11 mouse cellular contexts compared by ENCODE assay signal in the genomic region with DNA sequence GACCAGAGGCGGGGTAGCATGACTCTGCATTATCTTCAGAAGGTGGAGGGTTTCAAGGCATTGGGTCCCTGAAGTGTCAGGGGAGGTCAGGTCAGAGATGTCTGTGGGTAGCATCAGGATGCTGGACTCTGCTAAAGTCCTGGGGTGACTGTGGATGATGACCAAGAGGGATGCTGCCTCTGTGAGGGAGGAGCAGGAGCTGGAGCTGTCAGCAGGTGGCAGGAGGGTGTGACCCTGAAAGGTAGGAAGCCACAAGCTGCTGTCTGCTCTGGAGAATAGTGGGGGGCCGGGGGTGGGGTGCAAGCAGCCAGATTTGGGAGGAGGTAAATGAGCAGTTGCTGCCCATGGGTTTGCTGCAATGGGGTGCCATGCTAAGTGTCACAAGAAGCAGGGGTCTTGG. TPM values are rescaled to one million over a fixed set of nuclear protein-coding genes. Genes with fewer than 3 reads are reported as not detected.
DNase-seq lines count a peak whose midpoint lies in the region; ATAC-seq and TF ChIP-seq lines count a peak whose summit lies in the region.
"Had no signal": no experiment of that assay in that cellular context is flagged by ENCODE, and none has a peak within 500 bp of the region (broad histone marks: within the 10 kb centered on the region; RNA-seq: fewer than 3 reads in every experiment).

No protein-coding gene starts in this region.

- H3K27ac ChIP-seq in left cerebral cortex, adult 2 months: peak overlapping the region; percentile 85
- peak overlapping the region; percentile 96 for H3K27ac ChIP-seq in hindbrain, postnatal 0 days
- H3K27ac ChIP-seq in neural tube, embryonic 12.5 days: no peak overlapping the region
- H3K27ac ChIP-seq in heart, embryonic 12.5 days (ENCODE audit: poor library complexity, severe bottlenecking): no peak overlapping the region

- H3K36me3 ChIP-seq in hindbrain, postnatal 0 days (ENCODE audit: insufficient read depth, low read length): peaks cover 7% of the 10 kb centered on the region
- peaks cover 14% of the 10 kb centered on the region; the same call in 1 of the 2 replicates for H3K36me3 ChIP-seq in neural tube, embryonic 12.5 days
- H3K36me3 ChIP-seq in heart, embryonic 12.5 days: peaks cover 9% of the 10 kb centered on the region; the same call in 1 of the 2 replicates
- H3K36me3 ChIP-seq: G1E had no signal

- TF ChIP-seq CTCF in left cerebral cortex, adult 2 months (IDR thresholded peaks at IDR 0.05): no peak; the same call in 1 of the 2 replicates
- TF ChIP-seq CTCF in brain, embryonic 14.5 days (IDR thresholded peaks at IDR 0.05; ENCODE audit: borderline replicate concordance, extremely low read depth, insufficient read depth, insufficient read length): 0 out of 2 replicates have a peak, but pooled peaks have one; percentile 23
- TF ChIP-seq CTCF in hindbrain, postnatal 0 days (IDR thresholded peaks at IDR 0.05; ENCODE audit: low read depth): peak; percentile 50

- WGBS in hindbrain, postnatal 0 days: 71% methylated on average over 2 of the region's 2 CpGs
- 67% methylated on average over 2 of the region's 2 CpGs for WGBS in neural tube, embryonic 12.5 days
- 53% methylated on average over 2 of the region's 2 CpGs for WGBS in heart, embryonic 12.5 days

- DNase-seq in left cerebral cortex, adult 2 months (ENCODE audit: extremely low spot score in 1 of 2, low spot score in 2 of 2): no peak
- DNase-seq in left cerebral cortex, postnatal 14 days (ENCODE audit: low spot score in 2 of 2): no peak
- DNase-seq in brain, embryonic 14.5 days (ENCODE audit: low read depth): peak; percentile 67
- peak; percentile 68 for DNase-seq in hindbrain, postnatal 0 days (ENCODE audit: low spot score)
- no peak for DNase-seq in ovary, postnatal 10 days (ENCODE audit: low spot score)
- DNase-seq: cerebellum, adult 9-10 months had no signal

- ATAC-seq in hindbrain, postnatal 0 days: 0 out of 2 replicates have a peak, but pooled peaks have one; percentile 3
- ATAC-seq in neural tube, embryonic 12.5 days (ENCODE audit: low FRiP score, low read depth): no peak
- no peak for ATAC-seq in cerebellum, adult (ENCODE audit: insufficient number of reproducible peaks, low FRiP score, low TSS enrichment)
- no peak for ATAC-seq in heart, embryonic 12.5 days (ENCODE audit: insufficient number of reproducible peaks, low FRiP score)

- intact Hi-C loops in left cerebral cortex, adult 2 months (cut with DNase I): no loop called here
- intact Hi-C loops in left cerebral cortex, postnatal 14 days (cut with DNase I): no loop called here

- peak overlapping the region; percentile 47 for H3K4me3 ChIP-seq in left cerebral cortex, adult 2 months
- H3K4me3 ChIP-seq in hindbrain, postnatal 0 days (ENCODE audit: low read length): peak overlapping the region; percentile 53
- H3K4me3 ChIP-seq in neural tube, embryonic 12.5 days: peak overlapping the region; percentile 31
- H3K4me3 ChIP-seq in heart, embryonic 12.5 days: no peak overlapping the region

- no peaks in the 10 kb centered on the region for H3K9me3 ChIP-seq in hindbrain, postnatal 0 days (ENCODE audit: low read length)
- H3K9me3 ChIP-seq in neural tube, embryonic 12.5 days: no peaks in the 10 kb centered on the region
- H3K9me3 ChIP-seq in heart, embryonic 12.5 days (replicated peaks): no peaks in the 10 kb centered on the region
- H3K9me3 ChIP-seq: G1E had no signal

- peak overlapping the region; percentile 83 for H3K9ac ChIP-seq in hindbrain, postnatal 0 days (replicated peaks; ENCODE audit: low read length)
- 0 out of 2 replicates have a peak overlapping the region, but pooled peaks have one; percentile 55 for H3K9ac ChIP-seq in neural tube, embryonic 12.5 days
- H3K9ac ChIP-seq in heart, embryonic 12.5 days: no peak overlapping the region

- peaks cover 18% of the 10 kb centered on the region for H3K4me1 ChIP-seq in hindbrain, postnatal 0 days (ENCODE audit: insufficient read depth, low read length)
- peaks cover 24% of the 10 kb centered on the region for H3K4me1 ChIP-seq in neural tube, embryonic 12.5 days
- peaks cover 48% of the 10 kb centered on the region for H3K4me1 ChIP-seq in heart, embryonic 12.5 days (replicated peaks)

- no peaks in the 10 kb centered on the region for H3K27me3 ChIP-seq in hindbrain, postnatal 0 days (ENCODE audit: insufficient read depth, low read length)
- no peaks in the 10 kb centered on the region for H3K27me3 ChIP-seq in neural tube, embryonic 12.5 days (replicated peaks)
- peaks cover 40% of the 10 kb centered on the region for H3K27me3 ChIP-seq in heart, embryonic 12.5 days (replicated peaks)

- no peak for TF ChIP-seq POLR2A in brain, embryonic 14.5 days (IDR thresholded peaks at IDR 0.05; ENCODE audit: borderline replicate concordance, extremely low read depth, insufficient read depth, insufficient read length, poor library complexity, severe bottlenecking)

- H3K4me2 ChIP-seq in hindbrain, postnatal 0 days (ENCODE audit: low read depth, low read length): peak overlapping the region; percentile 67
- peak overlapping the region; percentile 66 for H3K4me2 ChIP-seq in neural tube, embryonic 12.5 days (replicated peaks)
- no peak overlapping the region for H3K4me2 ChIP-seq in heart, embryonic 12.5 days

RNA-seq across cellular contexts. Expression of a gene that starts 18.0 kb away (rescaled TPM):
- total RNA-seq in left cerebral cortex, adult 2 months (2021): 10 to 100 TPM; 88.7 to 94.1 TPM
- total RNA-seq in left cerebral cortex, postnatal 14 days (2021): 10 to 100 TPM; 73.9 to 88.5 TPM
- 157 and 180 TPM in 2 replicates for polyA plus RNA-seq in brain, embryonic 14.5 days (2012; rRNA removed)
- total RNA-seq in hindbrain, postnatal 0 days (2014; rRNA removed): 196 and 215 TPM in 2 replicates
- polyA plus RNA-seq in hindbrain, postnatal 0 days (2015; fragmentation: Nextera tagmentation; extraction: Ambion mirVana): 55.5 and 57.8 TPM in 2 replicates
- 70.0 and 74.9 TPM in 2 replicates for polyA plus RNA-seq in neural tube, embryonic 12.5 days (2016; fragmentation: Nextera tagmentation; extraction: Ambion mirVana)
- 67.2 and 70.3 TPM in 2 replicates for polyA plus RNA-seq in heart, embryonic 12.5 days (2016; fragmentation: Nextera tagmentation; extraction: Ambion mirVana)
- polyA plus RNA-seq: G1E had no signal

RNA-seq across cellular contexts. Expression of a gene that starts 53.2 kb away (rescaled TPM):
- total RNA-seq in left cerebral cortex, adult 2 months (2021): under 1 TPM; 0.29 to 0.37 TPM
- under 1 TPM; 0.11 to 0.19 TPM for total RNA-seq in left cerebral cortex, postnatal 14 days (2021)
- polyA plus RNA-seq in brain, embryonic 14.5 days (2012; rRNA removed): 0.20 and 0.41 TPM in 2 replicates
- total RNA-seq in hindbrain, postnatal 0 days (2014; rRNA removed): 0.25 TPM in 1 of 2 replicates, not detected in the other
- 0.39 and 0.62 TPM in 2 replicates for polyA plus RNA-seq in hindbrain, postnatal 0 days (2015; fragmentation: Nextera tagmentation; extraction: Ambion mirVana)
- 0.65 and 0.74 TPM in 2 replicates for polyA plus RNA-seq in neural tube, embryonic 12.5 days (2016; fragmentation: Nextera tagmentation; extraction: Ambion mirVana)
- polyA plus RNA-seq in heart, embryonic 12.5 days (2016; fragmentation: Nextera tagmentation; extraction: Ambion mirVana): 0.17 and 0.18 TPM in 2 replicates
- polyA plus RNA-seq: liver, adult 2 months had no signal

RNA-seq across cellular contexts. Expression of a gene that starts 57.3 kb away (rescaled TPM):
- 10 to 100 TPM; 15.8 to 16.2 TPM for total RNA-seq in left cerebral cortex, adult 2 months (2021)
- 1 to 10 TPM; 6.6 to 8.1 TPM for total RNA-seq in left cerebral cortex, postnatal 14 days (2021)
- polyA plus RNA-seq in brain, embryonic 14.5 days (2012; rRNA removed): 18.6 and 23.1 TPM in 2 replicates
- 25.2 and 36.6 TPM in 2 replicates for total RNA-seq in hindbrain, postnatal 0 days (2014; rRNA removed)
- polyA plus RNA-seq in hindbrain, postnatal 0 days (2015; fragmentation: Nextera tagmentation; extraction: Ambion mirVana): 21.9 and 22.8 TPM in 2 replicates
- polyA plus RNA-seq in neural tube, embryonic 12.5 days (2016; fragmentation: Nextera tagmentation; extraction: Ambion mirVana): 13.1 and 13.4 TPM in 2 replicates
- polyA plus RNA-seq in heart, embryonic 12.5 days (2016; fragmentation: Nextera tagmentation; extraction: Ambion mirVana): 10.3 and 11.0 TPM in 2 replicates

Comparison
In these comparisons a context has a peak if more than half of its experiments do, and no peak if none do; other contexts are left out.
1. DNase-seq: peak in brain, embryonic 14.5 days (single experiment) and hindbrain, postnatal 0 days (single experiment); none in left cerebral cortex, adult 2 months (0 of 2), left cerebral cortex, postnatal 14 days (0 of 2) and ovary, postnatal 10 days (single experiment).
2. H3K27ac ChIP-seq: peak in left cerebral cortex, adult 2 months (single experiment) and hindbrain, postnatal 0 days (single experiment); none in neural tube, embryonic 12.5 days (single experiment) and heart, embryonic 12.5 days (single experiment).